Mouse (Mus musculus): ENCODE results near the gene Nhlh2. TPM values are rescaled to one million over a fixed set of nuclear protein-coding genes. Genes with fewer than 3 reads are reported as not detected.

The Nhlh2 gene
- 0.03 TPM in 2 replicates for polyA plus RNA-seq (2015; fragmentation: Nextera tagmentation; extraction: Ambion mirVana)

DNA sequence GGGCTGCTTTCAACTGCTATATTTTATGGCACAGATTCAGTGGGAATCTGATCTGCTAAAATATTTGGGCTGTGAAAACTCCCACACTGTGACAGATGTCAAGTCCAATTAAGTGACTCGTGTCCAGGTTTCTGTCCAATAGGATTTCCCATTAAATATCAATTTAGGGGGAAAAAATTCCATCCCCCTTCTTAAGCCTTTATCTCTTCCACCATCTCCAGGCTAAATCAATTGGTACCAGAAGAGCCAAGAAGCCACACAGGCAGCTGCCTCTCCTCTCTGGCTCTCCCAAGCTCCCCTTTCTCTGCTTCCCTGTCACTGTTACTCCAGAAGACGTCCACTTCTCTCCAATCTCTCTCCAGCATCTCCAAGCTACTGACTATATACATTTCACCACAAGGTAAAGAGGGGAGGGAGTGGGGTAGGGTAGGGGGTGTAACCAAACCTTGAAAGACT lies at the start of gene Nhlh2:
TSS of gene Nhlh2 (plus strand) at position 151 of the 456 bp plus-strand sequence.
- ATAC-seq (ENCODE audit: low read depth) (no peak), DNase-seq (no peak)
- H3K9me3 ChIP-seq (replicated peaks), result no peaks in the 10 kb centered on the region
- peaks cover 66% of the 10 kb centered on the region for H3K27me3 ChIP-seq
- H3K4me3 ChIP-seq (replicated peaks), result no peak within 1 kb of the TSS
- H3K4me1 ChIP-seq (replicated peaks), result peaks cover 14% of the 10 kb centered on the region; the same call in 1 of the 2 replicates
- H3K36me3 ChIP-seq, result no peaks in the 10 kb centered on the region
- no peak within 1 kb of the TSS for H3K9ac ChIP-seq
- H3K27ac ChIP-seq, result no peak within 1 kb of the TSS
- 11% methylated on average over 2 of the region's 2 CpGs for WGBS (ENCODE audit: insufficient replicate concordance)
- H3K4me2 ChIP-seq, result no peak within 1 kb of the TSS

DNA sequence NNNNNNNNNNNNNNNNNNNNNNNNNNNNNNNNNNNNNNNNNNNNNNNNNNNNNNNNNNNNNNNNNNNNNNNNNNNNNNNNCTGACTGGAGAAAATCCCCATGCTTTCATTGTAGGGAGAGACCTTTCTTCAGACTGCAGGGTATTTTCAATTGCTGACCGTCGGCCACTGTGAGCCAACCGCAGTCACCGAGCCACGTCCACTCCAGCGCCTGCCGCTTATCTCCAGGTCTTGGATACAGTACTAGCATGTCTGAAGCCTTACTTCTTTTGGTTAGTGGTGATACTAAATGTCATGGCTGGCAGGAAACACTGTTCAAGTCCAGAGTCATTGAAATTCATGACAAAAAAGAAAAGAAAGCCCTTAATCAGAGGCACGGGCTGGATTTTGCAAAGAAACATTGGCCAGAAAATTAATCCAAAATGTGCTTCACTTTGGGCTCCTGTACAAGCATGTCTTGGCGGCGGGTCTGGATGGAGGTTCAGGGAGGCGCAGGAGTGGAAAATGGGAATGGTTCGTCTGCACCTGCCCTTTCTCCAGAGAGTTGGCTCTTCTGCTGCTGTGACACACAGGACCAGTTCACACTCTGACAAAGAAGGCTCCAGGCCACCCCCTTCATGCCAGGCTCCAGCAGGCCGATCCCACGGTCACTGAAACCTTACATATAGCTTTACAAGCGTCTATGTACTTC lies 48.6 kb upstream of the Nhlh2 start:
- 76% methylated on average over 15 of the region's 15 CpGs for WGBS (ENCODE audit: insufficient replicate concordance)
- Histone ChIP-seq H3K9ac (no peak overlapping the region), H3K9me3 (replicated peaks) (no peaks in the 10 kb centered on the region), H3K4me1 (replicated peaks) (no peaks in the 10 kb centered on the region), H3K27ac (no peak overlapping the region), H3K4me3 (replicated peaks) (no peak overlapping the region), H3K4me2 (no peak overlapping the region), H3K36me3 (no peaks in the 10 kb centered on the region), H3K27me3 (no peaks in the 10 kb centered on the region)
- ATAC-seq (ENCODE audit: low read depth) (no peak), DNase-seq (no peak)

DNA sequence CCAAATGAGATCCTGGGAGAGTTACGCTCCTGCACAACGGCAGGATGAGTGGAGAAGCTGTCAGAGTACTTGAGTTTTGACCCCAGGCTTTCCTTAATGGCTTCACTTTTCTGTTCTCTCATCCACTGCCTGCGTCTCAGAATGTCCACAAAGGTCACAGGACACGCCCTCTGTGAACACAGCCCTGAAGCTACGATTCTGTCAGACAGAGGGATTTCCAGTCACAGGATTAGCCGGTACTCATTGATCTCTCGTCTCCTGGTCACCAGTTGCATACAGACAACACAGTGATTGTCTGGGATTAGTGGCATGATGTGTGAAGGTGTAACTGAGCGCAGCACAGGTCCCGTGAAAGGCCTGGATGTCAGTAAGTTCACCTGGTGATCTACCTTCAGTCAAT lies 46.4 kb upstream of the Nhlh2 start:
- no peak for DNase-seq
- no peak for ATAC-seq (ENCODE audit: low read depth)
- 57% methylated on average over 9 of the region's 9 CpGs for WGBS (ENCODE audit: insufficient replicate concordance)
- no peaks in the 10 kb centered on the region for H3K27me3 ChIP-seq
- H3K9me3 ChIP-seq (replicated peaks), result no peaks in the 10 kb centered on the region
- H3K36me3 ChIP-seq, result no peaks in the 10 kb centered on the region
- no peak overlapping the region for H3K27ac ChIP-seq
- H3K4me3 ChIP-seq (replicated peaks), result no peak overlapping the region
- no peak overlapping the region for H3K9ac ChIP-seq
- H3K4me2 ChIP-seq, result no peak overlapping the region
- no peaks in the 10 kb centered on the region for H3K4me1 ChIP-seq (replicated peaks)

DNA sequence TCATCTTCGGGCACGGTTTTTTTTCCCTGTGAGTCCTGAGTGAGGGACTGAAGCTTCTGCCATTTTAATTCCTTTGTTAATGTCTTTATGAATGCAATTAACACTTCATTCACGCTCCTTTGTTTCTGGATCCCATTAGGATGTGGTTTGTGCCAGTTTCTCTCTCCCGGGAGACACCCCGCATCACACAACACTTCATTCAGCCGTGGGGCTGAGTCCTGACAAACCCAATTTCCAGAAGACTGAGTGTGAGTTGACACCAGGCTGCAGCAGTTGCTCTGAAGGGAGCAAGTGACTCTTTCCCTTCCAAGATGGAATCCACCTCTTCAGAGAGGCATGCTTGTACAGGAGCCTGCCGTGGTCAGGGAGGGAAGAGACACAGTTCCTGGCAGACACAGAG lies 45.5 kb upstream of the Nhlh2 start:
- no peaks in the 10 kb centered on the region for H3K27me3 ChIP-seq
- ATAC-seq (ENCODE audit: low read depth), result no peak
- no peaks in the 10 kb centered on the region for H3K9me3 ChIP-seq (replicated peaks)
- H3K4me2 ChIP-seq, result no peak overlapping the region
- 64% methylated on average over 7 of the region's 7 CpGs for WGBS (ENCODE audit: insufficient replicate concordance)
- H3K4me3 ChIP-seq (replicated peaks), result no peak overlapping the region
- DNase-seq, result no peak
- H3K27ac ChIP-seq, result no peak overlapping the region
- no peak overlapping the region for H3K9ac ChIP-seq
- H3K4me1 ChIP-seq (replicated peaks), result no peaks in the 10 kb centered on the region
- H3K36me3 ChIP-seq, result no peaks in the 10 kb centered on the region

DNA sequence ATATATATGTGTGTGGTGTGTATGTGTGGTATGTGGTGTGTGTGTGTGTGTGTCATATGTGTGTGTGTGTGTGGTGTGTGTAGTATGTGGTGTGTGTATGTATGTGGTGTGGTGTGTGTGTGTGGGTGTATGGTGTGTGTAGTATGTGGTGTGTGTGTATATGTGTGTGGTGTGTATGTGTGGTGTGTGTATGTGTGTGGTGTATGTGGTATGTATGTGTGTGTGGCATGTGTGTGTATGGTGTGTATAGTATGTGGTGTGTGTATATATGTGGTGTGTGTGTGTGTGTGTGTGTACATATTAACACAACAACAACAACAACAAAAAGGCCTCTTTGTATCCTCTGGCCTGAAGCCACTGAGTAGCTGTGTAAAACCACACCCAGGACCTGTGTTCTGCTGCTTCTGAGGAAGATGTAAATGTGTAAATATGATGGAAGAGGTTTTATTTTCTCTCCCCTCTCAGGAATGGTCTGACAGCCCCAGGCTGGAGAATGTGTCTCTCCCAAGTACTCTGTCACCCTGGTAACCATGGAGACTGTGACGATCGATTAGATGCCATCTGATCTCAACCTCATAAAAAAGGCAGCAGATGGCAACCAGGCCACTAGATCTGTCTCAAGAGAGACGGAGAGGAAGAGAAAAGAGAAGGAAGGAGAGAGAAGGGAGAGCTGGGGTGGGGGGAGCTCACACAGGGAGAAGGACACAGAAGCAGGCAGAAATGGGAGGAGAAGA lies 42.9 kb upstream of the Nhlh2 start:
- Histone ChIP-seq H3K4me3 (replicated peaks) (no peak overlapping the region), H3K27me3 (no peaks in the 10 kb centered on the region)
- no peak for ATAC-seq (ENCODE audit: low read depth)

DNA sequence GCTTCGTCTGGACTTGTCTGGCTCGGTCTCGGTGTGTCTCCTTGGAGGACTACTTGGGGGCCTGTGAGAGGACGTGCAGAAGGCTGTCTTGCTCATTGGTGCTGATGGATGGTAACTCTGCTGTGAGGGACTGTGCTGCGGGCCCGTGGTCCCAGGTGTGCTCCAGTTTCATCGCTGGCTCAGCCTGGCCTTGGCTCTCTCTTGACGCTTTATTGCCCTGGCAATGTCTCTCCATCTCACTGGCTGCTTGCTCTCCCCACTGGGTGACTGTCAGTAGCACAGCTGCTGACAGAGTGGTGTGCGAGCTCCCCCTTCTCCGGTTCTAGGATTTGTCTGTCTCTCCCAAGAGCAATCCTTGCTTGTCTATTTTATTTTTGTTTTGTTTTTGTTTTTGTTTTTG lies 34.5 kb upstream of the Nhlh2 start:
- Histone ChIP-seq H3K4me2 (no peak overlapping the region), H3K4me3 (replicated peaks) (no peak overlapping the region), H3K4me1 (replicated peaks) (no peaks in the 10 kb centered on the region), H3K27ac (no peak overlapping the region), H3K9ac (no peak overlapping the region), H3K9me3 (replicated peaks) (no peaks in the 10 kb centered on the region), H3K27me3 (no peaks in the 10 kb centered on the region), H3K36me3 (no peaks in the 10 kb centered on the region)
- no peak for ATAC-seq (ENCODE audit: low read depth)
- 69% methylated on average over 10 of the region's 10 CpGs for WGBS (ENCODE audit: insufficient replicate concordance)
- no peak for DNase-seq

More for the DNA sequence above, 42.9 kb upstream of the Nhlh2 start:
- H3K9ac ChIP-seq, result no peak overlapping the region
- WGBS (ENCODE audit: insufficient replicate concordance), result 46% methylated on average over 3 of the region's 3 CpGs
- no peak overlapping the region for H3K27ac ChIP-seq
- no peaks in the 10 kb centered on the region for H3K4me1 ChIP-seq (replicated peaks)
- no peaks in the 10 kb centered on the region for H3K36me3 ChIP-seq
- no peak for DNase-seq
- H3K9me3 ChIP-seq (replicated peaks), result no peaks in the 10 kb centered on the region
- H3K4me2 ChIP-seq, result no peak overlapping the region

DNA sequence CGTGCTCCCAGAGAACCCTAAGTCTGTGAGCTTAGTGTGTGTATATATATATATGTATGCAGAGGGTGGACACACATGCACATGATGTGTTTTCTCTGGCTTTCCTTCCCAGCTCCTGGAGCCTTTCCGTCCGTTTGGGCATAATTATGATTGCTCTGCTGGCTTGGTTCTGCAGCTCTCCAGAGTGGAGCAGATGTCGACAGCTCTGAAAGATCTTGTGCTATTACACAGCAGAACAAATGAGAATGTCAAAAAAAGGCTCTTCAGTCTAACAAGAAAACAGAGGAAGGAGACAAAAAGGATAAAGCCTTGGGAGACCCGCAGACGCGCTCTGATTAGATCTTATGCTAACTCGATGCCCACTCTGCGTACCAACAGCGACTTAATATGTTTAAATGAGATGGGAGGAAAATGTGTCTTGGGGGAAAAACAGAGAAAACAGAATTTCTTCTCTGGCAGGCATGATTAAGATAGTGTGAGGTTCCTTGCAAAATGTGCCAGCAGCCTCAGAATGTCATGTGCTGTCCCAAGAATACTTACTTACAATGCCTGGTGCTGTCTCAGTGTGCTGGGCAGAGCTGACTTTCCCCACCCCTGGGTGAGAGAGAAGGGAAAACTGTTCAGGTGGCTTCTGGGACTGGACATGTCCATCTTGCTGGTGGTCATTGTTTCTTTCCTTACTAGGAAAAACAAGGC lies 31.4 kb upstream of the Nhlh2 start:
- DNase-seq (no peak), ATAC-seq (ENCODE audit: low read depth) (no peak)
- Histone ChIP-seq H3K9me3 (replicated peaks) (no peaks in the 10 kb centered on the region), H3K27me3 (no peaks in the 10 kb centered on the region), H3K4me1 (replicated peaks) (no peaks in the 10 kb centered on the region), H3K27ac (no peak overlapping the region), H3K9ac (no peak overlapping the region), H3K4me2 (no peak overlapping the region), H3K4me3 (replicated peaks) (no peak overlapping the region), H3K36me3 (no peaks in the 10 kb centered on the region)
- 76% methylated on average over 10 of the region's 10 CpGs for WGBS (ENCODE audit: insufficient replicate concordance)

DNA sequence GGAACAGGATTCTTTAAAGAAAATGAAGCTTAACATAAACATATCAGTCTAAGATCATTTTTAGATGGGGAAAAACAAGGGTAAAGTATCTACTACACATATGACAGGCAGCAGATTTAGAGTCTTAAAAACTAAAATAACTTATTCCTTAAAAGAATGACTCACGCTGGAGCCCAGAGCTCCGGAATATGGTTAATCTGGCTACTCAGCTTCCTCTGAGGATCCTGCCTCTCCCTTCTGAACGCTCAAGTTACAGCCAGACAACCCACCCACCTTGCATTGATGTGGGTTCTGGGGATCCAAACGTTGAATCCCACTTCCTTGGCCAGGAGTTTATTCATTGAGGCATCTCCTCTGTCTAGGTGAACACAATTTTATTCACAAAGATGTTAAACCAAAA lies 26.0 kb upstream of the Nhlh2 start:
- H3K4me1 ChIP-seq (replicated peaks), result no peaks in the 10 kb centered on the region
- H3K9ac ChIP-seq, result no peak overlapping the region
- no peak overlapping the region for H3K27ac ChIP-seq
- WGBS (ENCODE audit: insufficient replicate concordance), result 43% methylated on average over 4 of the region's 4 CpGs
- no peak overlapping the region for H3K4me3 ChIP-seq (replicated peaks)
- no peak for DNase-seq
- H3K36me3 ChIP-seq, result no peaks in the 10 kb centered on the region
- H3K4me2 ChIP-seq, result no peak overlapping the region
- ATAC-seq (ENCODE audit: low read depth), result no peak
- H3K9me3 ChIP-seq (replicated peaks), result no peaks in the 10 kb centered on the region
- H3K27me3 ChIP-seq, result no peaks in the 10 kb centered on the region

DNA sequence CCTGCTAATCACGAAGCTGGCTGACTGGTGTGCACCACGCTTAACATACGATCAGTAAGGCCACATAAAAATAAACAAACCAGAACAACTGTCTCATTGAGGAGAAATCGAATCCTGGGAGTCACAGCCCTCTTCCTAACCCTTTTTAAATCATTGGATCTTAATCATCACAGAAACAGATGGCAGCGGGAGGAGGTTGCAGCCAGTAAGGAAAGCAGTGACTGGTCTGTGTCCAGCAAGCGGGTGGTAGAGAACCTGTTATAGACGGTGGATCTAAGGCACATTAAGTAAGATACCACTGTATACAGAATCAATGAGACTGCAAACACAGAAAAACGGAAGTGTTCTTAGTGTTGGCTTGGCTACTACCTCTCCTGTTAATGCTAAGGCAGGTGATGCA lies 24.2 kb upstream of the Nhlh2 start:
- DNase-seq (no peak), ATAC-seq (ENCODE audit: low read depth) (no peak)
- Histone ChIP-seq H3K27me3 (no peaks in the 10 kb centered on the region), H3K4me2 (no peak overlapping the region), H3K9me3 (replicated peaks) (no peaks in the 10 kb centered on the region), H3K4me3 (replicated peaks) (no peak overlapping the region), H3K27ac (no peak overlapping the region), H3K36me3 (no peaks in the 10 kb centered on the region), H3K9ac (no peak overlapping the region), H3K4me1 (replicated peaks) (no peaks in the 10 kb centered on the region)
- WGBS (ENCODE audit: insufficient replicate concordance), result 65% methylated on average over 8 of the region's 8 CpGs

DNA sequence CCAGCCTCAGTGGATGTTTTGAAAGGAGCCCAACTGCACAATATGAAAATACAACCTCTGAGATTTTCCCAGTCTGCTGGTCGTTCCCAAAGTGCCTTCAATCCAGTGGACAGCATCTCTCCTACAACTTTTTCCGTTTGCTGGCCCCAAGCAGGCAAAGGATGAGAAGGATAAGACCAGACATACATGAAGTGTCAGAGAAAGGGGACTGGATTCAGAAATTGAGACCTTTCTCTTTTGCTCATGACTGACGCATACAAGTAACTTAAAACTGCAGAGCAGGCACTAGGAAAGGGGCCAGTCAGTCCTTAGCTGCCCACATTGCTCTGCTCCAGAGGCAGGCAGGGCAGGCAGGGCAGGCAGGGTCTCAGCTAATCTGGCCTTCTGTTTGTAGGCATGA lies 19.7 kb upstream of the Nhlh2 start:
- no peak for DNase-seq
- H3K27ac ChIP-seq, result no peak overlapping the region
- no peak overlapping the region for H3K4me3 ChIP-seq (replicated peaks)
- 43% methylated on average over 3 of the region's 3 CpGs for WGBS (ENCODE audit: insufficient replicate concordance)
- H3K27me3 ChIP-seq, result no peaks in the 10 kb centered on the region
- no peaks in the 10 kb centered on the region for H3K9me3 ChIP-seq (replicated peaks)
- no peak overlapping the region for H3K4me2 ChIP-seq
- H3K36me3 ChIP-seq, result no peaks in the 10 kb centered on the region
- H3K9ac ChIP-seq, result no peak overlapping the region
- H3K4me1 ChIP-seq (replicated peaks), result no peaks in the 10 kb centered on the region
- no peak for ATAC-seq (ENCODE audit: low read depth)

DNA sequence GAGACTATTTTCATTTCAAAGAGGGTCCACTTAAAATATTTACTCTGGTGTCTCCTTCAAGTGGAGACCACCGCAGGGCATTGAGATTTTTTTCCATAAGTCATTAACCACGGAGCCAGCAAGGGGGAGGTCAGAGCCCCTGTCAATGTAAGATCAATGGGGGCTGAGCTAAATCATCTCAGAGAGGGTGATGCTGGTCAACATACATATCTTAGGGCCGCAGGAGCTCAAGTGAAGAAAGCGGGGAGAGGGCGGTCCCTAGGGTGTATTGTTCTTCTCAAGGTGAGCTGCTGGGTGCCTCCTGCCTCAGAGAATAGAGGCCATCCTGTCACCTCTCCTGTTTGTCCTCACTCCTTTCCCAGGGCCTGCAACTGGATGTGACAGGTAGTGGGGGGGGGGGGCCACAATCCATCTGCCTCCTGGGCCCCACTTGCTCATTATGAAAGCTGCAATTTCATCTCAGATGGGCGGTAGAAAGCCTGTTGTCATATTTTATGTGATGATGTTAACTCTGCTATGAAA lies 18.8 kb upstream of the Nhlh2 start:
- no peak overlapping the region for H3K4me2 ChIP-seq
- no peak for ATAC-seq (ENCODE audit: low read depth)
- 54% methylated on average over 6 of the region's 6 CpGs for WGBS (ENCODE audit: insufficient replicate concordance)

More for the DNA sequence above, 18.8 kb upstream of the Nhlh2 start:
- no peak for DNase-seq
- no peaks in the 10 kb centered on the region for H3K9me3 ChIP-seq (replicated peaks)
- H3K27ac ChIP-seq, result no peak overlapping the region
- H3K36me3 ChIP-seq, result no peaks in the 10 kb centered on the region
- H3K27me3 ChIP-seq, result no peaks in the 10 kb centered on the region
- no peak overlapping the region for H3K9ac ChIP-seq
- H3K4me1 ChIP-seq (replicated peaks), result no peaks in the 10 kb centered on the region
- H3K4me3 ChIP-seq (replicated peaks), result no peak overlapping the region
